Mouse (Mus musculus) layer of hippocampus, adult 9-11 months (tissue): Measurements from ENCODE around the gene Ear1.
"Not testable (repeated sequence)": the region's sequence is repeated elsewhere in the genome, so short reads cannot be mapped to it uniquely, and the experiment has no call there.

Experiments used
- DNase-seq: peaks from one replicate; pipeline ENCODE4 v3.0.0; 2022

Ear1 gene

DNA sequence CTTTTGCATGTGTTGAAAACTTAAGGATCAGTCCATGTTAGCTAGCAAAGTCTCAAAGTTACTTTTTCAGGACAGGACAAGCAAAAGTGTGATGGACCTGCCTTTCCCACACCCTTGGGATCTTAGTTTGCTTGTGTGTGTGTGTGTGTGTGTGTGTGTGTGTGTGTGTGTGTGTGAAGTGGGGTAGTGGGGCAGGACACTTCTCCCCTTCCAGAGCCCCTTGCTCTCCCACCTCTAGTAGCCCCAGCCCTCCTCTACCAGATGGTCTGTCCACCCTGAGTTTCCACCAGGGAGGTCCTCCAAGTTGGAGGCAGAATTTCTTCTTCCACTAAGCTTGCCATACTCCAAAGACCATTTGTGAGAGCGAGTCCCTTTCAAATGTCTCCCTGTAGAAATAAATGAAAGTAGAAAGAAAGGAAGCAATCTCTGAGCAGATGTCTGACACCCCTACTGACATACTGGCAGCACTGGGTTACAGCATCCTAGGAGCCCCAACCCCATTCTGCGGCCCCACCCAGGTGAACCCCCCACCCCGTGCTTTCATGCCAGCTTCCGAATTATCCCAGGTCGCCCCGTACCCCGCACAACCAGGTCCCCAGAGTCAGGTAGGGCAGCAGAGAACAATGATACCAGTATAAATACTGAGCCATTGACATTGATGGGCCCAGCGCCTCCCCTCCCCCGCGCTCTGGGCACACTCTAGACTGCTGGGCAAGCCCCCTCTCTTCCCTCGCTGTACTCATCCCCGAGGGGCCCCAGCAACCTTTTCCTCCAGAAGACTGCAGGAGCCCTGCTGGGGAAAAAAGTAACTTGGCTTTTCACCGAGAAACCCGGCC, 79.0 kb downstream of the Ear1 start:
- DNase-seq: no peak

DNA sequence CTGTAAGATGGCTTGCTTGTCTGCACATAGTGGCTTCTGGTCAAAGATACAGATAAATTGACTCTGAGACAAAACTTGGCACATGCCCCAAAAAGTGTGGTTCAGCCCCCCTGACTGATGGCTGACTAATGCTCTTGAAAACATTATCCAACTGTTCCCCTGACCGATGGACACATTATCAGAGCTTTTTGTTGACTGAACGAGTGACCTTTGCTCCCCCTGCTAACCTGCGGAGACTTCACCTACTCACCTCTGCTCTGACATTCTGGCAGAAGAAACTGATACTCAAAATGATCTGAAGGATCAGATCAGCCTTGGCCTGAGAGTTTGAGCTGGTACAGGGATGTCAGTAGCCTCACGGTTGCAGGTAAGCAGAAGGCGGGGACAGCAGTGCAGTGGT, 81.5 kb downstream of the Ear1 start:
- not testable (repeated sequence) for DNase-seq

DNA sequence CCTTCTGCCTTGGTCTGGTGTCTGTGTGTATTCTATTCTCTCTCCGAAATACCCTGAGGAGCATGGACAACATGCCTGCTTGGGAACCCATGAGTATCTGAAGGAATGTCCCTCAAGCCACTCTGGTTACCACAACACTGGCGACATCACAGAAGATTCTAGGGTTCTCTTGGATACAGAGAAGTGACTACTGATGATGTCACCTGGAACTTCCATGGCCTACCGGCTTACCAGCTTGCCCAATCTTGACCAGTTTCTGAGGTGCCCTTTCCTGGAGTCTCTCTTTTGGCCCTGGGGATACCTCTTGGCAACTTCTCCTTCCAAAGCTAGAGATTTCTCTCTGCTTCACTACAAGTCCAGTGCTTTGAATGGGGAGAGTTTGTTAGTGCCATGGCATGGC, 90.7 kb downstream of the Ear1 start, which contains the start of gene Gm8180:
Gm8180 (minus strand) TSS at position 101 of the 400 bp plus-strand sequence.
- DNase-seq: not testable (repeated sequence)
